Mouse (Mus musculus): ENCODE measurements at regions not wholly inside any gene's neighbourhood (a gene's known extent, or its start where the extent isn't known, plus 50 kb on each side); places are given as distances from the start of the nearest gene placed in this dataset.
A peak's percentile ranks its signal among the peaks of the same experiment; 100 is the strongest.

DNA sequence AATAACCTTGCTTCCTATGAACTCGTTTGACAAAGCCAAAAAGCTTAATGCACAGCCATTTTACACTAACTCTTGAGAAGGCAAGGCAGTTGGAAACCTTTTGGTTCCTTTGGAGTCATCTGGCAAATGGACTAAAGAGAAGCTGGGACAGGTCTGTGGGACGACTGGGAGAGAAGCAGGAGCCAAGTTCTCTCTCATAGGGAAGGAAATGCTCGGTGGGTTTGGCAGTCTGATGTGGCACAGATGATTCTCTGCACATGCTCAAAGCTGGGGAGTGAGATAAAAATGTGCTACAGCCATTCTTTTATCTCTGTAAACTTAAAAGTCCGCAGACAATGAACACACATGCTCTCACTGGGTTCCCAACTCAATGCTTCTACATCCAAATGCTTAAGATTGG is 556.2 kb downstream of the Epha4 start:
- TF ChIP-seq CTCF (IDR thresholded peaks at IDR 0.05; ENCODE audit: extremely low read depth, insufficient read depth, low read length) (no peak), POLR2A (IDR thresholded peaks at IDR 0.05; ENCODE audit: extremely low read depth, insufficient read depth, low read length) (no peak)
- H3K4me1 ChIP-seq (ENCODE audit: control insufficient read depth, insufficient read depth, low read length): no peaks in the 10 kb centered on the region
- no peak overlapping the region for H3K4me3 ChIP-seq (ENCODE audit: insufficient read depth, low read length)
- no peak overlapping the region for H3K27ac ChIP-seq (ENCODE audit: insufficient read depth, low read length)

DNA sequence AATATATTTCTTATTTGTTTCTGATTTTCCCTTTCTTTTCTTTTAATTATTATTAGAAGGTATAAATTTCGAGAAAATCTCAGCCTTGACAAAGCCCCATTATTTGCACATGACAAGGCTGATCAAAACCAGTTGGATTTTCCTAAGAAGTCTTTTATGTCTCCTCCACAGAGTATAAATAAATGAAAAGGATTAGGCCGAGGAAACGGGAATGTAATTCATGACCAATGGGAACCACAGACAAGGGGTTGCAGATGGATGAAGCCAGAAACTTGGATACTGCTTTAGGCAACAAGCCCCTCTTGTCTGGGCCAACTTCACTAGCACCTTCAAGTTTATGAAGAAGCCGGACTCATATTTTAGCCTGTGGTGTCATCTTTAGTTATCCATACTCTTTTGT is 542.4 kb downstream of the Epha4 start:
- TF ChIP-seq CTCF (IDR thresholded peaks at IDR 0.05; ENCODE audit: extremely low read depth, insufficient read depth, low read length) (no peak), POLR2A (IDR thresholded peaks at IDR 0.05; ENCODE audit: extremely low read depth, insufficient read depth, low read length) (no peak)
- Histone ChIP-seq H3K4me1 (ENCODE audit: control insufficient read depth, insufficient read depth, low read length) (no peaks in the 10 kb centered on the region), H3K4me3 (ENCODE audit: insufficient read depth, low read length) (no peak overlapping the region), H3K27ac (ENCODE audit: insufficient read depth, low read length) (no peak overlapping the region)

DNA sequence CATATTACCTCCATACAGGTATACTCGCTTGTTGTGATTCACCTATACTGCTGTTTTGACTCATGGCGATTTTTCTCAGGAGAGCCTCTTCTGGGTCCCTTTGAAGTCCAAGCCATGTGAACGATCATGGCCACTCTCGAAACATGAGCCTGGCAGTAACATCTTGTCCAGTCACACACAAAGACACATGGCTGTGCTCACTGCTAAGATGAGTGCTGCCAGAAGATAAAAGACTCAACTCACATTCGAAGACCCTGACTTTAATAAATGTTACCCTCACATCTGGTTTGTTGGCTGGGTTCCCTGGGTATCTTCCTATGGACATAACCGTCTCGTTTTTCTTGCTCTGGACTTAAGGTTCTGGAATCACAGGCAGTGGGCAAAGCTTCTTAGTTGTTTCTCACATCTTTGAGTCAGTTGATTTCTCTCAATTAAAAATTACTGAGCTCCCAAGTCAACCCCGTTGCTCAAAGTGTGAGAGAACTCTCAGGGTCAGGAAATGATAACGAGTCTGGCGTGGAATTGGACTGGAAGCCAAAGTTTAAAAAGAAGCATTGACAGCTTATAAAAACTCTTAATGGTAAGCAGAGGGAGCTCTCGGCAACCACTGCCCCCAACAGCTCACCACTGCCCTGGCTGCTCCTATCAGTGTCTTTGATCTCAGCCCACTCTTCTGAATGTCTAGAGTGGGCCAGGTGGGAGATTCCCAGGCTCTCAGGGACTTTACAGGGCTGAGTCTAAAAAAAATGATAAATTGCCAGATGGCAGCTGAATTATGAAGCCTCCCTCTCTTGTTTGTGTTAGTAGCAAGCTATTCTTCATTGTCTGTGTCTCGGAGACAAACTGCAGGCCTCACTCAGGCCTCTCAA is 539.6 kb downstream of the Epha4 start:
- no peak overlapping the region for H3K27ac ChIP-seq (ENCODE audit: insufficient read depth, low read length)
- no peak overlapping the region for H3K4me3 ChIP-seq (ENCODE audit: insufficient read depth, low read length)
- no peaks in the 10 kb centered on the region for H3K4me1 ChIP-seq (ENCODE audit: control insufficient read depth, insufficient read depth, low read length)
- no peak for TF ChIP-seq POLR2A (IDR thresholded peaks at IDR 0.05; ENCODE audit: extremely low read depth, insufficient read depth, low read length)

DNA sequence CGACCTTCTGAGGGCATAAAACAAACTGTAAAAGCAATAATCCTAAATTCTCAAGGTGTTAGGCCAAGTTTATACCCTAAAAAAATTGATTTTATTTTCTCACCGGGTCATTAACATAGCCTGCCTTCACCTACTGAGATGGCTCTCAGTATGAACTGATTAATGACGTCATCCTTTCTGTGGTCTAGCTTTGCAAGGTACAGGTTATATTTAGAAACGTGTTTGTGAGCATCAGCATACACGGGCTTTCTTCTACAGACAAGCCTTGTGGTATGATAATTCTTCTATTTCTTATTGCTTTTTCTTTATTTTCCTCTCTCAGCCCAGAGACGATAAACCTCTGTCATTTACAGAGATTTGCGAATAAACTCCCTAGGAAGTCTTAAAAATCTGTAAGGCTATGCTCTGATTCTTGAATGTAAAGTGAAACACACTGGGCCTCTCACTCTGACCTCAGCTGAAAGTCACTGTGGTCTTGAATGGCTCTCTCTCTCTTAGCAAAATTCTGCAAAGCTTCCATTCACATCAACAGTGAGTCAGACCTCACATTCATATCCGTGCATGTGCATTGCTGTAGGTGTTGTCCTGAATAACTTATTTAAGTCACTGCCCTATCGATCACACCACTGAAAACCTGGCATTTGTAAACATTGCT is 534.3 kb downstream of the Epha4 start:
- H3K4me3 ChIP-seq (ENCODE audit: insufficient read depth, low read length): no peak overlapping the region
- H3K4me1 ChIP-seq (ENCODE audit: control insufficient read depth, insufficient read depth, low read length): no peaks in the 10 kb centered on the region
- TF ChIP-seq POLR2A (IDR thresholded peaks at IDR 0.05; ENCODE audit: extremely low read depth, insufficient read depth, low read length) (no peak), CTCF (IDR thresholded peaks at IDR 0.05; ENCODE audit: extremely low read depth, insufficient read depth, low read length) (no peak)
- H3K27ac ChIP-seq (ENCODE audit: insufficient read depth, low read length): no peak overlapping the region

DNA sequence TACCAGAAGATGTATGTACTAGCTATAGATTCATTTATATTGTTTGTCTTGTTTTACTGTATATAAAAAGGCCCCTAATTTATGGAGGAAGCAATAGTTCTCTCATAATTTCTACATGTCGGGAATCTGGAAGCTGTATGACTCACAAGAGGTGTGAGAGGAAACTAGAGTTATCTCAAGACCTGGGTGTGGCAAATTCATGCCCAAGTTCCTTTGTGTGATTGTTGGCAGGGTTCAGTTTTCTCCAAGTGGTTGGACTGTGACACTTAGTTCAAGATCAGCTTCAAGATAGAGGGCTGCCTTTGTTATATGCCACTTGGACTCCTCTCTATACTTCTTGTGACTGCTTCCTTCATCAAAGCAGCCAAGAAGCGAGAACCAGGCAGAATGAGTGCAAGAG is 521.1 kb downstream of the Epha4 start:
- Histone ChIP-seq H3K4me3 (ENCODE audit: insufficient read depth, low read length) (no peak overlapping the region), H3K4me1 (ENCODE audit: control insufficient read depth, insufficient read depth, low read length) (no peaks in the 10 kb centered on the region), H3K27ac (ENCODE audit: insufficient read depth, low read length) (no peak overlapping the region)
- TF ChIP-seq POLR2A (IDR thresholded peaks at IDR 0.05; ENCODE audit: extremely low read depth, insufficient read depth, low read length) (no peak), CTCF (IDR thresholded peaks at IDR 0.05; ENCODE audit: extremely low read depth, insufficient read depth, low read length) (no peak)

DNA sequence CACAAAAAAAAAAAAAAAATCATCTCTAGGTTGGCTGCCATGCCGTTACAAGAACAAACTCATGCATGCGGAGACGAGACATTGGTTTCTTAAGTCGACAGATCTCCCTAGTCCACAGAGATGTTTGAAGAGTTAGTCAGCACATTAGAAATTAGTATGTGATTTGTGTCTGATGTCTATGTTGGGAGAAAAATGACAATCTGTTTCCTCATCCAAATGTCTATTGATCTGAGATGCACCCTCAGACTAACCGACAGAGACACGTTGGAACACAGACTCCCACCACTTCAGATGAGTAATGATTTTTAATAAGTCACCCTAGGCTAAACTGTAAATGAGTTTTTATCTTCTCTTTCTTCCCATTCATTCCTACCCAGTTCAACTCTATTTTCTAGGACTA is 506.9 kb downstream of the Epha4 start:
- no peak overlapping the region for H3K27ac ChIP-seq (ENCODE audit: insufficient read depth, low read length)
- H3K4me3 ChIP-seq (ENCODE audit: insufficient read depth, low read length): no peak overlapping the region
- TF ChIP-seq CTCF (IDR thresholded peaks at IDR 0.05; ENCODE audit: extremely low read depth, insufficient read depth, low read length) (no peak), POLR2A (IDR thresholded peaks at IDR 0.05; ENCODE audit: extremely low read depth, insufficient read depth, low read length) (no peak)
- no peaks in the 10 kb centered on the region for H3K4me1 ChIP-seq (ENCODE audit: control insufficient read depth, insufficient read depth, low read length)

DNA sequence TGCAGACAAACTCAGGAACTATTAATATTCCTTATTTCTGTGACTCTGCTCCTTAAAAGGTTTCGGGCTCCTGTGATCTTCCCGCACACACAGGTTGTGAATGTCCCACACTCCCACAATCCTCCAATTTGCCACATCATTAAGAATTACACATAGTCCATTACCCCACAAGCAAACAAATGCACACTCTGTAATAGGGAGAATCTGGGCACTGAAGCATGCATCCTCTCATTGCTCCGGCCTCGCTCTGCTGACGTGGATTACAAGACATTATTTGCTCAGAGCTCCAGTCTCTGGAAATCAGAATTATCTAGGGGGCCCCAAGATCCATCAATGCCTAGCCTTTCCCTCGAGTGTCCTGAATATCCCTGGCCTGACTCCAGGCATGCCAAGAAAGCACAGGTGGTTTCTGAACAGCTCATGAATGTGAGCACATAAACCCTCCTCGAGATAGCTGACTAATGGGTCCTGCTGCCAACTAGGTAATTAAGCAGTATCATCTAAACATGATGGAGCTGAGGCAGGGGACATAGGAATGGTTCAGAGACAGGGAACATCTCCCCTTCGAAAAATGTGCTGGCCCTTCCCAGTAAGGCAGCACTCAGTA is 504.2 kb downstream of the Epha4 start:
- no peaks in the 10 kb centered on the region for H3K4me1 ChIP-seq (ENCODE audit: control insufficient read depth, insufficient read depth, low read length)
- H3K27ac ChIP-seq (ENCODE audit: insufficient read depth, low read length): no peak overlapping the region
- TF ChIP-seq CTCF (IDR thresholded peaks at IDR 0.05; ENCODE audit: extremely low read depth, insufficient read depth, low read length) (no peak), POLR2A (IDR thresholded peaks at IDR 0.05; ENCODE audit: extremely low read depth, insufficient read depth, low read length) (no peak)
- H3K4me3 ChIP-seq (ENCODE audit: insufficient read depth, low read length): no peak overlapping the region

DNA sequence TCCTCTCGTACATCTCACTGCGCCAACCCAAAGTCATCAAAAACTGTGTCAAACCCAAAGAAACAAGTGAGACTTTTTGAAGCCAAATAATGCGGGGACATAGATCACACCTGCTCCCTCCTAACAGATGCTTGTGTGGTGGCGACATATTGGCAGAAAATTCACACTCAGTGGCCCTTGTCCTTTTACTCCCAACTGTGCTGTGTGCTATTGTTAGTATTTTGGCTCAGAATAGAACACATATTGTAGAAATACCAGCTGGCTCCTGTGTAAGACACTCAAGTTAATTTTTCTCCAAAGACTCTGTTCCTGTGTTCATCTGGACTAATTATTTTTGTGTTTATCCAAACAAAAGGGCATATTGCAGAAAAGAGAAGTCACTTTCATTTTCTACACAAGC is 487.2 kb downstream of the Epha4 start:
- Histone ChIP-seq H3K4me1 (ENCODE audit: control insufficient read depth, insufficient read depth, low read length) (no peaks in the 10 kb centered on the region), H3K27ac (ENCODE audit: insufficient read depth, low read length) (no peak overlapping the region), H3K4me3 (ENCODE audit: insufficient read depth, low read length) (no peak overlapping the region)
- TF ChIP-seq POLR2A (IDR thresholded peaks at IDR 0.05; ENCODE audit: extremely low read depth, insufficient read depth, low read length) (no peak), CTCF (IDR thresholded peaks at IDR 0.05; ENCODE audit: extremely low read depth, insufficient read depth, low read length) (no peak)

DNA sequence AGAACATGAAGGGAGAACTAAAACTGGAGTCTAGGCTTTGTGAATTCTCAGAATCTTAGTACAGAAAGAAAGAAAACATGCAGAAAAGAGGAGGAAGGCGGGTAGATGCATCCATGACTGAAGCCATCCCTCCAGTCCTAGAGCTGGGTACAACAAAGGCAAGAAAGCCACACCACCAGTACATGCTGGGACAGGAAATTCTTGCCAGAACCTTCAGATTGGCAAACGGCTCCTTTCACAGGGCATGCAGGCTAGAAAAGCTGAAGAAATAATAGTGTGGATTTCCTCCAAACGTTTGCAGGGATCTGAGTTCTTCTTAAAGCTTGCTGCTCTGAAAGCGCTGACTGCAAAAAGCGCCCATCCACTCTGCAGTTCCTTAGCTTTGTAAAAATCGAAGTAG is 486.7 kb downstream of the Epha4 start:
- 0 out of 2 replicates have a peak overlapping the region, but pooled peaks have one; percentile 10 for H3K27ac ChIP-seq (ENCODE audit: insufficient read depth, low read length)

More for the DNA sequence above, 486.7 kb downstream of the Epha4 start:
- Histone ChIP-seq H3K4me3 (ENCODE audit: insufficient read depth, low read length) (no peak overlapping the region), H3K4me1 (ENCODE audit: control insufficient read depth, insufficient read depth, low read length) (no peaks in the 10 kb centered on the region)
- TF ChIP-seq CTCF (IDR thresholded peaks at IDR 0.05; ENCODE audit: extremely low read depth, insufficient read depth, low read length): no peak
- TF ChIP-seq POLR2A (IDR thresholded peaks at IDR 0.05; ENCODE audit: extremely low read depth, insufficient read depth, low read length): no peak
